Mouse (Mus musculus) liver, postnatal 0 days (tissue): ENCODE measurements around the gene Cadm4.

Source experiments
- CTCF ChIP-seq: sonication (generic); IDR thresholded peaks from 2 replicates; pipeline ENCODE4 v1.5.1; 2016; ENCODE audit warnings: antibody characterized with exemption, low read depth
- EP300 ChIP-seq: IDR thresholded peaks from 2 replicates; pipeline ENCODE4 v1.6.1; 2016; ENCODE audit warnings: antibody characterized with exemption, low read depth, mild to moderate bottlenecking

GRCm38 (mm10) chr7:24466835-24467234, 15.0 kb upstream of the Cadm4 start:
- TF ChIP-seq CTCF, result no peak
- TF ChIP-seq EP300, result no peak
